Mouse (Mus musculus): ENCODE measurements around the gene Tsen2.

Tsen2 gene

GRCm38 (mm10) chr6:115601715-115602523 lies 57.5 kb downstream of the Tsen2 start, which contains the start of gene Mkrn2:
Mkrn2 (plus strand) TSS chr6:115601902.
- DNase-seq (ENCODE audit: low spot score) = peak; percentile 51

- DNase-seq (ENCODE audit: low spot score) = no peak
Observed at GRCm38 (mm10) chr6:115606461-115606860, 62.0 kb downstream of the Tsen2 start.

- no peak for DNase-seq (ENCODE audit: low spot score)
Observed at GRCm38 (mm10) chr6:115607429-115607828, 63.0 kb downstream of the Tsen2 start.

GRCm38 (mm10) chr6:115609121-115609520 lies 64.7 kb downstream of the Tsen2 start:
- no peak for DNase-seq (ENCODE audit: low spot score)

- no peak for DNase-seq (ENCODE audit: low spot score)
Observed at GRCm38 (mm10) chr6:115610301-115610700, 65.8 kb downstream of the Tsen2 start.

- DNase-seq (ENCODE audit: low spot score) = no peak
Observed at GRCm38 (mm10) chr6:115613793-115614192, 69.3 kb downstream of the Tsen2 start.

GRCm38 (mm10) chr6:115615983-115616382 lies 71.5 kb downstream of the Tsen2 start:
- DNase-seq (ENCODE audit: low spot score) = no peak

- no peak for DNase-seq (ENCODE audit: low spot score)
Observed at GRCm38 (mm10) chr6:115619818-115620217, 75.4 kb downstream of the Tsen2 start.

- DNase-seq (ENCODE audit: low spot score) = no peak
Observed at GRCm38 (mm10) chr6:115620942-115621341, 76.5 kb downstream of the Tsen2 start.

- DNase-seq (ENCODE audit: low spot score) = no peak
Observed at GRCm38 (mm10) chr6:115626121-115626520, 81.7 kb downstream of the Tsen2 start.

All from layer of hippocampus, adult 9-10 months (tissue).